Mouse (Mus musculus) kidney, embryonic 14.5 days (tissue): Measurements from ENCODE around the gene Prodh2. TPM values are rescaled to one million over a fixed set of nuclear protein-coding genes. Genes with fewer than 3 reads are reported as not detected.

ENCODE experiments used
- ATAC-seq: fragments of 200-750 bp; cut with Nextera tagmentation; 2 replicates; pipeline ENCODE4 v1.8.0; 2017; ENCODE audit warnings: moderate number of reproducible peaks, mild to moderate bottlenecking, moderate TSS enrichment, moderate library complexity; ENCODE audit not compliant: low FRiP score, low TSS enrichment
- H3K27ac ChIP-seq: fragments of 300-500 bp; sonication (generic); 2 replicates; pipeline ENCODE4 v1.5.1; 2014; ENCODE audit warnings: low read depth, mild to moderate bottlenecking, low read length, moderate library complexity, mixed read lengths
- H3K27me3 ChIP-seq: fragments of 300-500 bp; sonication (generic); 2 replicates; pipeline ENCODE4 v1.6.1; 2014; ENCODE audit warnings: mild to moderate bottlenecking, low read length; ENCODE audit not compliant: control insufficient read depth, insufficient read depth
- H3K36me3 ChIP-seq: fragments of 300-500 bp; sonication (generic); 2 replicates; pipeline ENCODE4 v1.6.1; 2014; ENCODE audit warnings: low read length, mixed read lengths; ENCODE audit not compliant: control insufficient read depth, insufficient read depth
- H3K4me1 ChIP-seq: fragments of 300-500 bp; sonication (generic); 2 replicates; pipeline ENCODE4 v1.6.1; 2014; ENCODE audit warnings: low read length, mixed read lengths; ENCODE audit not compliant: control insufficient read depth, insufficient read depth
- H3K4me2 ChIP-seq: fragments of 300-500 bp; sonication (generic); replicated peaks from 2 replicates; pipeline ENCODE4 v1.6.1; 2014; ENCODE audit warnings: low read depth, mild to moderate bottlenecking, low read length
- H3K4me3 ChIP-seq: fragments of 300-500 bp; sonication (generic); 2 replicates; pipeline ENCODE4 v1.5.1; 2014; ENCODE audit warnings: mild to moderate bottlenecking, low read length
- H3K9ac ChIP-seq: fragments of 300-500 bp; sonication (generic); 2 replicates; pipeline ENCODE4 v1.6.1; 2014; ENCODE audit warnings: low read depth, mild to moderate bottlenecking, low read length, moderate library complexity
- H3K9me3 ChIP-seq: fragments of 300-500 bp; sonication (generic); 2 replicates; pipeline ENCODE4 v1.6.1; 2016; ENCODE audit warnings: low read length; ENCODE audit not compliant: control insufficient read depth
- WGBS: fragments of 180-500 bp; shearing (Covaris S2); extraction: QIAGEN DNeasy Blood & Tissue Kit; methylation state at CpG from one replicate; pipeline ENCODE4 v1.1.7; 2014; 5-methylcytosine and 5-hydroxymethylcytosine counted together
- polyA plus RNA-seq: library from polyadenylated mRNA; unstranded; fragments of >200 nt; fragmentation: Nextera tagmentation; extraction: Ambion mirVana; gene quantifications from 2 replicates; pipeline ENCODE4 v1.2.1, GENCODE M21; 2014

Prodh2 gene
- polyA plus RNA-seq, 1 experiment from 2014 or later: 2.3 TPM

DNA sequence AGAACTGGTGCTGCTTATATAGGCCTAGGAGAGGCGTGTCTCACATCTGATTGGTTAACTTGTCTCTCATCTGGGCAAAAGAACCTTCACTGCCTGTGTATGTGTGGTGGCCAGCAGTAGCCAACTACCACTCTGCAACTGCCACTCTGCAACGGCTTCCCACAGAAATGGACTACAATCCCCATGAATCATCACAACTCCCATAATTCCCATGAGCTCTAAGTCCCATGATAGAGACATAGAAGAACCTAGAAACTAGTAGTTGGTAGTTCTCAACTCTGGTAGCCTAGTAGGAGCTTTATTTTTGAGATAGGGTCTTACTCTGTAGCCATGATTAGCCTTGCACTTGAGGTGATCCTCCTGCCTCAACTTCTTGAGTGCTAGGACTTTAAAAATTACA lies 56.5 kb downstream of the Prodh2 start:
- Histone ChIP-seq H3K27ac (no peak overlapping the region), H3K36me3 (peaks cover 41% of the 10 kb centered on the region), H3K4me3 (no peak overlapping the region), H3K4me2 (no peak overlapping the region), H3K9ac (no peak overlapping the region), H3K4me1 (peaks cover 8% of the 10 kb centered on the region; the same call in 1 of the 2 replicates), H3K9me3 (no peaks in the 10 kb centered on the region), H3K27me3 (no peaks in the 10 kb centered on the region)
- no peak for ATAC-seq
- WGBS: 98% methylated on average over 2 of the region's 2 CpGs

DNA sequence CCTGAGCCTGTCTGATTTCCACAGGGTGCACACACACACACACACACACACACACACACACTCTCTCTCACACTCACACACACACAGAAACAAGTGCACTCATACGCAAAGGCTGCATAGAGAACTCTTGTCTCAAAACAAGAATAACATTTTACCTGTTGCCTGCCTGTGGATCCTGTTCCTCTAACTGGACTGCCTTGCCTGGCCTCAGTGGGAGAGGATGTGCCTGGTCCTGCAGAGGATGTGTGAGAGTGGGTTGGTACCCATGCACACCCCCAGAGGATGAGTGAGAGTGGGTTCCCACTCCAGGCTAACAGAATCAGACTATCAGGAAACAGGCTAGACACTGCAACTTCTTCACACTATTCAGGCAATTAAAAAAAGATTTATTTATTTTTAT lies 57.2 kb downstream of the Prodh2 start:
- H3K9ac ChIP-seq: no peak overlapping the region
- no peaks in the 10 kb centered on the region for H3K9me3 ChIP-seq
- peaks cover 44% of the 10 kb centered on the region for H3K36me3 ChIP-seq
- H3K27me3 ChIP-seq: no peaks in the 10 kb centered on the region
- no peak overlapping the region for H3K4me2 ChIP-seq
- H3K27ac ChIP-seq: no peak overlapping the region
- no peak overlapping the region for H3K4me3 ChIP-seq
- peaks cover 8% of the 10 kb centered on the region; the same call in 1 of the 2 replicates for H3K4me1 ChIP-seq
- WGBS: 93% methylated on average over 1 of the region's 1 CpGs
- no peak for ATAC-seq

DNA sequence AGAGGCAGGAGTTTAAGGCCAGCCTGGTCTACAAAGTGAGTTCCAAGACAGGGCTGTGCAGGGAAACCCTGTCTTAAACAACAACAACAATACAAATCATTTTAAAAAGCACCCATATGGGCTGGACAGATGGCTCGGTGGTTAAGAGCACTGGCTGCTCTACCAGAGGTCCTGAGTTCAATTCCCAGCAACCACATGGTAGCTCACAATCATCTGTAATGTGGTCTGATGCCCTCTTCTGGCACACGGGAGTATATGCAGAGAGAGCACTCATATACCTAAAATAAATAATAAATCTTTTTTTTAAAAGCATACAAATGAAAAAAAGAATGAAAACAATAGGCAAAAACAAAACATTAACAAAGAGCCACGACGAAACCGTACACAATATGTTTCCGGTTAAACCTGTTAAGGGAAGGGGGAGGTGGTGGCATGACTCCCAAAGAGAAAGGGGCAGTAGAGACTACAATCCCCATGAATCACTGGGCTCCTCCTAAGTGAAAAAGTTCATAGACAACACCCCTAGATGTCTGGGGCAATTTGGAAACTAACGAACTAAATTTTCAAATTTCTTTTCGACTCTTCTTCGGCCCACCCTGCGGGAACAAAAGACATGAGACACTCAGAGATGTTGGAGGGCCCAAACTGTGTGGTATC lies 58.2 kb downstream of the Prodh2 start:
- WGBS: 3% methylated on average over 10 of the region's 10 CpGs
- Histone ChIP-seq H3K4me2 (peak overlapping the region; percentile 38), H3K36me3 (peaks cover 45% of the 10 kb centered on the region), H3K9me3 (no peaks in the 10 kb centered on the region), H3K27ac (peak overlapping the region; percentile 98), H3K4me3 (peak overlapping the region; percentile 76), H3K4me1 (peaks cover 8% of the 10 kb centered on the region; the same call in 1 of the 2 replicates), H3K9ac (peak overlapping the region; percentile 70), H3K27me3 (no peaks in the 10 kb centered on the region)
- ATAC-seq: peak; percentile 61

DNA sequence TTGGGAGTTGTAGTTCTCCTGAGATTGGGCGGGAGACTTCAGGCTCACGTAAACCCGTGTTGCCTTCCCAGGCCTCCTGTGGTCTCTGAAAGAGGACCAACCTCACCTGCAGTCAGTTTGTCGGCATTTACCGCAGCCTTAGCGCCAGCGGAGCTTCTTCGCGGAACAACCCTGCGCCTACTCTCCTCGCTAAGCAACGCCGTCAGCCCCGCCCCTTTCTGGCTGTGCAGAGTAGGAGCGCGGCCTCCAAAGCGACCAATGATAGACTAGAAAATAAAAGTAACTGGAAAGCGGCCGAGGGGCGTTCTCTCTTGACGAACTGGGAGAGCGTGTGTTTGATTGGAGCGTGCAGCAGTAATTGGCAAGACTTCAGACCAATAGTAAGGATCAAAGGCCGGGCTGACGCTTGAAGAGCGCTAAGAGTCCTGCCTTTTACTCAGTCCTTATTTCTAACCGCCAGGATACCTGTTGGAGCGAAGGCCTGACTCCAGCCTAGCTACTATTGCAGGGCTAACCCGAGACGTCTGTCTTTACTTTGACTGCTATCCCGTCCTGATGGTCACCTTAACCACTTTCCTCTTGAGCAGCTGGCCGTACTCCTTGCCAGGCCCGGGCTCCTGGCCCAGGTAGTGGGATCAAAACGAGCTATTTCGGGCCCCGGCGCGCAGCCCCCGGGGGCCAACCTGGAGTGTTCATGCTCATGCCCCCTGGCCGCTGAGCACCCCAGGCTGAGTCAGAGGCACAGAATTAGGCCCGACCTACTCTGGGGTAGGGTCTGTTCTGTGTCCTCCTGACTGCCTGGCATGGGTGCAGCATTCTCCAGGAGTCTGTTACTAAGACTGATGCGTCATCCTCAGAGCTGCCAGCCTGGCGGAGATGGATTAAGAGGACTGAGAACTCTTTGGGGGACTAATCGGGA lies 58.9 kb downstream of the Prodh2 start, which contains the start of the genes Hspb6 and Proser3:
TSS of gene Hspb6 (plus strand) at position 77 of the 919 bp plus-strand sequence.
TSS of gene Proser3 (minus strand) at position 198 of the 919 bp plus-strand sequence.
- Histone ChIP-seq H3K27ac (peak within 1 kb of the TSS; percentile 98), H3K4me2 (peak within 1 kb of the TSS; percentile 92), H3K27me3 (no peaks in the 10 kb centered on the region), H3K4me3 (peak within 1 kb of the TSS; percentile 76), H3K36me3 (peaks cover 49% of the 10 kb centered on the region), H3K4me1 (peaks cover 8% of the 10 kb centered on the region; the same call in 1 of the 2 replicates), H3K9me3 (no peaks in the 10 kb centered on the region), H3K9ac (peak within 1 kb of the TSS; percentile 70)
- peak; percentile 95 for ATAC-seq
- WGBS: under 1% methylated on average over 44 of the region's 44 CpGs

DNA sequence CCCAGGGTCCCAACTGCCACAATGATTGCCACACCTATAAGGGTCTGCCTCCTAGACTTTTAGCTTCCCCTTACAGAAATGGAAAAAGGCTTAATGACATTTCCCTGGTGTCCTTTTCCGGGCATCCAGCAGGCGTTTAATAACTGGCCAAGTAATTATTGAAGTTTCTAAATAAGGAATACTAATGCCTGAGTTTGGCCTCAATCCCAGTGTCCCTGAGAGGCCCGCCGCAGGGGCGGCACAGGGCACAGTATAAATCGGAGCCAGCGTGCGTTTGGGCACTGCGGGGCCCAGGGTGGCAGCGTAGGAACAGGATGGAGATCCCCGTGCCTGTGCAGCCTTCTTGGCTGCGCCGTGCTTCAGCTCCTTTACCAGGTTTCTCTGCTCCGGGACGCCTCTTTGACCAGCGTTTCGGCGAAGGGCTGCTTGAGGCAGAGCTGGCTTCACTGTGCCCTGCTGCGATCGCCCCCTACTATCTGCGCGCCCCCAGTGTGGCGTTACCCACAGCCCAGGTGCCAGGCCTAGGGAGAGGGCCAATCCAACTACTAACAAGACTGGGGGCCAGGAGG lies 59.7 kb downstream of the Prodh2 start:
- H3K4me1 ChIP-seq: peaks cover 9% of the 10 kb centered on the region
- peak overlapping the region; percentile 70 for H3K9ac ChIP-seq
- H3K9me3 ChIP-seq: no peaks in the 10 kb centered on the region
- no peaks in the 10 kb centered on the region for H3K27me3 ChIP-seq
- 5% methylated on average over 23 of the region's 23 CpGs for WGBS
- no peak for ATAC-seq
- H3K27ac ChIP-seq: peak overlapping the region; percentile 79; the same call in 1 of the 2 replicates
- peaks cover 43% of the 10 kb centered on the region for H3K36me3 ChIP-seq
- H3K4me2 ChIP-seq: peak overlapping the region; percentile 92
- peak overlapping the region; percentile 76 for H3K4me3 ChIP-seq

DNA sequence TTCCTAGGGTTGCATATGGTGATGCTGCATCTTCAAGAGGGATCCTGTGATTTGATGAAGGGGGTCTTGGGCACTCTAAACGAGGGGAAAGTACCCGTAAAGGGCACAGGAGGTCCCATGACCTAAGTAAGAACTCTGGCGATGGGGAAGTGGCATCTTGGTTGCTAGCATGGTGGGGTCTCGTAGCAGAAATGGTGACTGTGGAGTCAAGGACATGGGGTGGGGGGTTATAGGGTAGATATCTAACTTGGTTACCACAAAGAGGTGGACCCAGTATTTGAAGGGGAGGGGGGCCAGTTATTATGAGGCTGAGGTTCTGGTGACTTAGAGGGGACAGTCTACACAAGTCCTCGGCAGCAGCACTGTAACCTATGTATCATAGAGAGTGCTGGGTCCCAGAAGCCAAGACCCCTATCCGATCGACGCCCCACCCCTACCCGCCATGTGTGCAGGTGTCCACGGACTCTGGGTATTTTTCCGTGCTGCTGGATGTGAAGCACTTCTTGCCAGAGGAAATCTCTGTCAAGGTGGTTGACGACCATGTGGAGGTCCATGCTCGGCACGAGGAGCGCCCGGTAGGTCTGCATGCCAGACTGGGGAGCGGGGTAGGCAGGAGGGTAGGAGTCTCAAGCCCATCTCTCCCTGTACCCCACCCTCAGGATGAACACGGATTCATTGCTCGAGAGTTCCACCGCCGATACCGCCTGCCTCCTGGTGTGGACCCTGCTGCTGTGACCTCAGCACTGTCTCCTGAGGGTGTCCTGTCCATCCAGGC lies 60.6 kb downstream of the Prodh2 start:
- no peaks in the 10 kb centered on the region for H3K9me3 ChIP-seq
- no peak for ATAC-seq
- peaks cover 17% of the 10 kb centered on the region for H3K4me1 ChIP-seq
- peak overlapping the region; percentile 70; the same call in 1 of the 2 replicates for H3K9ac ChIP-seq
- no peak overlapping the region for H3K27ac ChIP-seq
- H3K4me3 ChIP-seq: peak overlapping the region; percentile 76; the same call in 1 of the 2 replicates
- H3K36me3 ChIP-seq: peaks cover 34% of the 10 kb centered on the region
- 86% methylated on average over 22 of the region's 22 CpGs for WGBS
- no peaks in the 10 kb centered on the region for H3K27me3 ChIP-seq
- peak overlapping the region; percentile 92 for H3K4me2 ChIP-seq

DNA sequence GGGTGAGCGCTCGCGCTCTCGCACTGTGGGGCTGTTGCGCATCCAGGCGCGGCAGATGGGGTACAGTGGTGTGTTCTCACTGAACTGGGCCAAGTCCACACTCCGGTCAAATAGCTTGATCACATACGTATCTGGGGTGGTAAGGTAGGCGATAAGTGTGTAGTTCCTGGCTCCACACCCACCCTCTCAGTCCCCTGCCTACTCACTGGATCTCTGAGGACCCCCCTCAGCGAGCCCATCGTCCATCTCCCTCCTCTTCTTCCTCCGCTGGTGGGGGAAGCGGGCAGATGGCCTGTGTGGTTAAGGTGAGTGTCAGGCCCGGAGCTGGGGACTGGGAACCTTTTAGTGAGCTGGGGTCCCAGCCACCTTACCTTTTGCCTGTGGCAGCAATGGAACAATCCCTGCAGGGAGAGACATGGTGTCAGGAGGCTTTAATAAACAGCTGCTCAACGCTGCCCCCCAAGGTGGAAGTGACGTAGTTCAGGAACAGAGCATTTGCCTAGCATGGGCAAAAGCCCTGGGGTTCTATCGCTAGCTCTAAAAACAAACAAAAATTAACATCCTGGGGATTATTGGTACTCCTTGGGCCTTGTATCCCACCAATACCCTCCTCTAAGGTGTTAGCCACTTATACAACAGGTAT lies 63.6 kb downstream of the Prodh2 start:
- H3K4me1 ChIP-seq: peaks cover 22% of the 10 kb centered on the region
- ATAC-seq: no peak
- no peak overlapping the region for H3K9ac ChIP-seq
- 94% methylated on average over 18 of the region's 18 CpGs for WGBS
- no peaks in the 10 kb centered on the region for H3K9me3 ChIP-seq
- no peaks in the 10 kb centered on the region for H3K27me3 ChIP-seq
- H3K4me3 ChIP-seq: no peak overlapping the region
- no peak overlapping the region for H3K27ac ChIP-seq
- H3K36me3 ChIP-seq: peaks cover 33% of the 10 kb centered on the region
- H3K4me2 ChIP-seq: no peak overlapping the region
